Mouse (Mus musculus): ENCODE measurements around the gene Scml4. TPM values are rescaled to one million over a fixed set of nuclear protein-coding genes. Genes with fewer than 3 reads are reported as not detected.

The Scml4 gene
- polyA plus RNA-seq, 1 experiment from 2014 or later, result 1.3 TPM

DNA sequence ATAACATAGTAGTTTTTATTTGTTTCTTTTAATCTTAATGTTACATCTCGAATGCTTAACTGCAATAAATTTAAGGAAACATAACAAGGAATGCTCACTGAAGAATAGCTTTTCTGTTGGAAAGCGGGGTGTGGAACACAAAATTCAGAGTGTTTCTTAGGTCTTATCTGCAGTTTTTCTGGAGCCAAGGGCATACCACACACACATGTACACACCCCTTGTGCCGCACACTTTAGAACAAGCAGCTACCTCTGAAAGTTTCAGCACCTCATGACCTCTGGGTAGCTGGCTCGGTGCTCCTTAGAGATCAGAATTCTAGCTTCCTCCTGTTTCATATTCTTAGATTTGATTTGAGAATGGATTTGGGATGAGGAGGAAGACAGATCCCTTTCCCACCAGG, 2.6 kb downstream of the Scml4 start:
- Histone ChIP-seq H3K27me3 (0 out of 2 replicates have a peak, but pooled peaks cover 6% of the 10 kb centered on the region), H3K4me2 (replicated peaks) (peak overlapping the region; percentile 70), H3K9me3 (no peaks in the 10 kb centered on the region), H3K4me3 (no peak overlapping the region), H3K9ac (no peak overlapping the region), H3K27ac (no peak overlapping the region), H3K36me3 (no peaks in the 10 kb centered on the region), H3K4me1 (peaks cover 50% of the 10 kb centered on the region)
- WGBS, result 58% methylated on average over 4 of the region's 4 CpGs
- no peak for ATAC-seq (ENCODE audit: low FRiP score, low read depth)

DNA sequence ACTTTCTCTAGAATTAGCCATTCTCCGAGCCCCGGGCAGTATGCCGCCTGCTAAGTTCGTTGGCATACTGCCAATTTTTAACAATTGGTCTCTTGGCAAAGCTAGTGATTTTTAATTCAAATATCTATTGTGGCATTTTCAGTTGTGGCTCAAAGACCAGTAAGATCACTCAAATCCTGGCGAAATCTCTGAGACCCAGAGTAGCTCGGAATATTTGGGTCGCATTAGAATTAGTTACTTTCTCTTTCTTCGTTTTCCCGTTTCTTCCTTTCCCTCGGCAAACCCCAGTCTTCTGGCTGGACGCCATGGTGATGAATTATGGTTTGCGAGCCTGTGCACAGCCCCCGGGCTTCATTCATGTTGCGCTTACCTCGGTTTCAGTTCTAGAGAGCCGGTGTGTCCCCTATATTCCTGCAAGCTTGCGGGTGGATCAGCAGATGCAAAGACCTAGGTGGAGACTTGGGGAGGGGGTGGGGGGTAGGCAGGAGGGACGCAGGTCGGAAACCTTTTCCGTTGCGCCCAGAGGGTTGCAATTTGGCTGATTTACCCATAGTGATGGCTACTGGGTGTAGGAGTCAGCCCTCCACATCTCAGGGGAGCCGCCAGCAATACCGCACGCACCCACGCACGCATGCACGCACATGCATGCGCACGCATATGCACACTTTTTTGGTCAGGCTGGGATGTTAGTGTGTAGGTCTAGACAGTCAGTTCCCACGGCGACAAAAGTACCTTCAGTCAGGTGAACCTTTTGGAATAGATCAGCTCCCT, 3.6 kb downstream of the Scml4 start:
- H3K27ac ChIP-seq, result peak overlapping the region; percentile 65; the same call in 1 of the 2 replicates
- H3K9ac ChIP-seq, result peak overlapping the region; percentile 53
- peak overlapping the region; percentile 41 for H3K4me3 ChIP-seq
- H3K4me2 ChIP-seq (replicated peaks), result peak overlapping the region; percentile 70
- 0 out of 2 replicates have a peak, but pooled peaks cover 6% of the 10 kb centered on the region for H3K27me3 ChIP-seq
- H3K36me3 ChIP-seq, result no peaks in the 10 kb centered on the region
- H3K9me3 ChIP-seq, result no peaks in the 10 kb centered on the region
- 27% methylated on average over 31 of the region's 31 CpGs for WGBS
- H3K4me1 ChIP-seq, result peaks cover 50% of the 10 kb centered on the region
- ATAC-seq (ENCODE audit: low FRiP score, low read depth), result peak; percentile 20; the same call in 1 of the 2 replicates

- 0 out of 2 replicates have a peak, but pooled peaks cover 6% of the 10 kb centered on the region for H3K27me3 ChIP-seq
- no peaks in the 10 kb centered on the region for H3K36me3 ChIP-seq
- H3K4me3 ChIP-seq, result peak overlapping the region; percentile 41
- peak overlapping the region; percentile 53; the same call in 1 of the 2 replicates for H3K9ac ChIP-seq
- no peaks in the 10 kb centered on the region for H3K9me3 ChIP-seq
- peak; percentile 48 for ATAC-seq (ENCODE audit: low FRiP score, low read depth)
- H3K27ac ChIP-seq, result peak overlapping the region; percentile 65; the same call in 1 of the 2 replicates
- WGBS, result 14% methylated on average over 5 of the region's 5 CpGs
- peak overlapping the region; percentile 70 for H3K4me2 ChIP-seq (replicated peaks)
- H3K4me1 ChIP-seq, result peaks cover 44% of the 10 kb centered on the region
Observed at GRCm38 (mm10) chr10:42864696-42865095, 4.5 kb downstream of the Scml4 start.

DNA sequence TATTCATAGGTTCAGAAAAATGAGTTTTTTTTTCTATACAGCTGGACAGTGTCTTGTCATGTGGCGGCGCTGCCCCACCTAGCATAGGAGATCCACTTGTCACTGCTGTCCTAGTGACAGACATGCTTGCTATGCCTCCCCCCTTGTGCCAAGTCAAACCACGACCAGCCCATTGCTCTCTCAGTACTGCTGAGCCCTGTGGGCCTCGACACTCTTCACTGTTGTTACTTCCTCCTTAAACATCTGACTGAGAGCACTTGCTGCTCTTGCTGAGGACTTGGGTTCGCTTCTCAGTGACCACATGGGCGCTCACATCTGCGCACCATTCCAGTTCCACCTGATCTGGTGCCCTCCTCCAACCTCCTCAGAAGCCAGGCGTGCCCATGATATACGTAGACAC, 8.2 kb downstream of the Scml4 start:
- ATAC-seq (ENCODE audit: low FRiP score, low read depth), result no peak
- Histone ChIP-seq H3K4me1 (peaks cover 32% of the 10 kb centered on the region), H3K27ac (no peak overlapping the region), H3K36me3 (no peaks in the 10 kb centered on the region), H3K27me3 (no peaks in the 10 kb centered on the region), H3K4me3 (no peak overlapping the region), H3K4me2 (replicated peaks) (no peak overlapping the region), H3K9me3 (no peaks in the 10 kb centered on the region), H3K9ac (no peak overlapping the region)
- WGBS, result 91% methylated on average over 9 of the region's 9 CpGs

DNA sequence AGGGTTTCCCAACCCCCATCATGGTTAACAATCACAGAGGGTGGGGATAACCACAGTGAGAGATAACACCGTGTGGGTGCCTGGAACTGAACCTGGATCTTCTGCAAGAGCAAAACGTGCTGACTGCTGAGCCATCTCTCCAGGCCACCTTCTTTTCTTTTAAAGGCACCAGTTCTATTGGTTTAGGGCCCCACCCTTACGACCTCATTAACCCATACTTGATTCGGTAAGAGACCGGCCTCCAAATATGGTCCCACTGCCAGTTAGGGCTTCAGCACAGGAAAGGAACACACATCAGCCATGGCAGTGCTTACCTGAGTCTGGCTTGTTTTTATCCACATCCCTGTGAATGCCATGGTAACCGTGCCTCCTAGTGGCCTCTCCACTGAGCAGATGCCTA, 9.3 kb downstream of the Scml4 start:
- H3K4me2 ChIP-seq (replicated peaks), result no peak overlapping the region
- H3K4me1 ChIP-seq, result peaks cover 23% of the 10 kb centered on the region
- H3K9ac ChIP-seq, result no peak overlapping the region
- no peak overlapping the region for H3K27ac ChIP-seq
- ATAC-seq (ENCODE audit: low FRiP score, low read depth), result no peak
- no peak overlapping the region for H3K4me3 ChIP-seq
- H3K27me3 ChIP-seq, result no peaks in the 10 kb centered on the region
- 51% methylated on average over 6 of the region's 6 CpGs for WGBS
- H3K36me3 ChIP-seq, result no peaks in the 10 kb centered on the region
- no peaks in the 10 kb centered on the region for H3K9me3 ChIP-seq

- Histone ChIP-seq H3K4me2 (replicated peaks) (0 out of 2 replicates have a peak overlapping the region, but pooled peaks have one; percentile 17), H3K9ac (0 out of 2 replicates have a peak overlapping the region, but pooled peaks have one; percentile 20), H3K4me1 (peaks cover 13% of the 10 kb centered on the region), H3K36me3 (no peaks in the 10 kb centered on the region), H3K27me3 (no peaks in the 10 kb centered on the region), H3K4me3 (no peak overlapping the region), H3K9me3 (no peaks in the 10 kb centered on the region), H3K27ac (peak overlapping the region; percentile 10; the same call in 1 of the 2 replicates)
- WGBS, result 37% methylated on average over 15 of the region's 15 CpGs
- peak; percentile 72 for ATAC-seq (ENCODE audit: low FRiP score, low read depth)
Observed at GRCm38 (mm10) chr10:42872269-42873010, 12.3 kb downstream of the Scml4 start.

- Histone ChIP-seq H3K4me2 (replicated peaks) (no peak overlapping the region), H3K36me3 (no peaks in the 10 kb centered on the region), H3K9ac (no peak overlapping the region), H3K9me3 (no peaks in the 10 kb centered on the region), H3K27ac (no peak overlapping the region), H3K4me3 (no peak overlapping the region), H3K27me3 (no peaks in the 10 kb centered on the region), H3K4me1 (peaks cover 13% of the 10 kb centered on the region)
- 67% methylated on average over 7 of the region's 7 CpGs for WGBS
- no peak for ATAC-seq (ENCODE audit: low FRiP score, low read depth)
Observed at GRCm38 (mm10) chr10:42873077-42873595, 13.0 kb downstream of the Scml4 start.

- Histone ChIP-seq H3K27ac (no peak overlapping the region), H3K4me3 (no peak overlapping the region), H3K4me2 (replicated peaks) (no peak overlapping the region), H3K9ac (no peak overlapping the region), H3K9me3 (no peaks in the 10 kb centered on the region), H3K4me1 (peaks cover 16% of the 10 kb centered on the region), H3K27me3 (no peaks in the 10 kb centered on the region), H3K36me3 (no peaks in the 10 kb centered on the region)
- WGBS, result 77% methylated on average over 5 of the region's 5 CpGs
- no peak for ATAC-seq (ENCODE audit: low FRiP score, low read depth)
Observed at GRCm38 (mm10) chr10:42876172-42876571, 16.0 kb downstream of the Scml4 start.

GRCm38 (mm10) chr10:42879269-42879681, 19.1 kb downstream of the Scml4 start:
- Histone ChIP-seq H3K4me2 (replicated peaks) (no peak overlapping the region), H3K36me3 (no peaks in the 10 kb centered on the region), H3K4me1 (0 out of 2 replicates have a peak, but pooled peaks cover 3% of the 10 kb centered on the region), H3K9ac (no peak overlapping the region), H3K4me3 (no peak overlapping the region), H3K27ac (no peak overlapping the region), H3K9me3 (no peaks in the 10 kb centered on the region), H3K27me3 (no peaks in the 10 kb centered on the region)
- no peak for ATAC-seq (ENCODE audit: low FRiP score, low read depth)
- 71% methylated on average over 5 of the region's 5 CpGs for WGBS

- Histone ChIP-seq H3K36me3 (no peaks in the 10 kb centered on the region), H3K4me2 (replicated peaks) (no peak overlapping the region), H3K27me3 (no peaks in the 10 kb centered on the region), H3K4me3 (no peak overlapping the region), H3K4me1 (0 out of 2 replicates have a peak, but pooled peaks cover 3% of the 10 kb centered on the region), H3K27ac (no peak overlapping the region), H3K9me3 (no peaks in the 10 kb centered on the region), H3K9ac (no peak overlapping the region)
- ATAC-seq (ENCODE audit: low FRiP score, low read depth), result no peak
- WGBS, result 78% methylated on average over 5 of the region's 5 CpGs
Observed at GRCm38 (mm10) chr10:42879682-42880081, 19.5 kb downstream of the Scml4 start.

DNA sequence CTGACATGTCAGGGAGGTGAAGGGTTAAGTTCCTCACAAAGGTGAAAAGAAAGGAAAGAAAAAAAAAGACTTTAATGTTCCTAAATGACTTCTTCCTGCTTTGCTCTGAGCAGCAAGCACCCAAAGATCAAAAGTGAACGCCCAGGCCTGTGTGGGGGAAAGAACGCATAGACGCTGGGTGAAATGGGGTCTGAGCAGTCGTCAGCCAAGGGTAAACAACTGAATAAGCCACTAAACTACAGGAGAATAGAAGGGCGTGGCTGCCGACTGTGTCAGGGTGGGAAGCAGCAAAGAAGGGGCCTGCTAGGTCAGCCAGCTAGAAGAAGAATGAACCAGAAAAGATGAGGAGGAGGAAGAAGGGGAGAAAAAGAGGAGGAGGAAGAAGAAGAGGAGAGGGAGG, 26.9 kb downstream of the Scml4 start:
- ATAC-seq (ENCODE audit: low FRiP score, low read depth), result no peak
- Histone ChIP-seq H3K36me3 (no peaks in the 10 kb centered on the region), H3K4me1 (no peaks in the 10 kb centered on the region), H3K4me2 (replicated peaks) (no peak overlapping the region), H3K4me3 (no peak overlapping the region), H3K27me3 (no peaks in the 10 kb centered on the region), H3K27ac (no peak overlapping the region), H3K9ac (no peak overlapping the region), H3K9me3 (no peaks in the 10 kb centered on the region)
- WGBS, result 5% methylated on average over 6 of the region's 6 CpGs

GRCm38 (mm10) chr10:42888241-42888640, 28.1 kb downstream of the Scml4 start:
- Histone ChIP-seq H3K27me3 (no peaks in the 10 kb centered on the region), H3K36me3 (no peaks in the 10 kb centered on the region), H3K9ac (no peak overlapping the region), H3K9me3 (no peaks in the 10 kb centered on the region), H3K4me1 (no peaks in the 10 kb centered on the region), H3K27ac (no peak overlapping the region), H3K4me2 (replicated peaks) (no peak overlapping the region), H3K4me3 (no peak overlapping the region)
- ATAC-seq (ENCODE audit: low FRiP score, low read depth), result no peak
- WGBS, result 77% methylated on average over 5 of the region's 5 CpGs

Measured in limb, embryonic 13.5 days (tissue).